Mouse (Mus musculus): ENCODE measurements around the gene Olfr51. TPM values are rescaled to one million over a fixed set of nuclear protein-coding genes. Genes with fewer than 3 reads are reported as not detected.

Olfr51 gene
- polyA plus RNA-seq, 1 experiment, result not detected

Other genes starting within 250 kb of the Olfr51 start
- 1.4 and 1.5 TPM in 2 replicates for gene Zfp354c, start 175.9 kb upstream of the Olfr51 start, polyA plus RNA-seq (2012; rRNA removed)
- 0.47 and 0.51 TPM in 2 replicates for gene Zfp879, start 162.0 kb upstream of the Olfr51 start, polyA plus RNA-seq (2012; rRNA removed)
- gene Grm6, start 152.9 kb upstream of the Olfr51 start, polyA plus RNA-seq (2012; rRNA removed), result 0.05 and 0.06 TPM in 2 replicates
- 0.69 and 1.0 TPM in 2 replicates for gene Zfp454, start 115.9 kb upstream of the Olfr51 start, polyA plus RNA-seq (2012; rRNA removed)
- gene Zfp2, start 87.4 kb upstream of the Olfr51 start, polyA plus RNA-seq (2012; rRNA removed), result 2.3 and 2.6 TPM in 2 replicates
- gene Zfp354b, start 72.0 kb upstream of the Olfr51 start, polyA plus RNA-seq (2012; rRNA removed), result 0.49 and 0.58 TPM in 2 replicates
- 0.16 and 0.22 TPM in 2 replicates for gene 4933414I15Rik, start 59.8 kb upstream of the Olfr51 start, polyA plus RNA-seq (2012; rRNA removed)
- not detected in 2 replicates for gene Prop1, start 49.8 kb upstream of the Olfr51 start, polyA plus RNA-seq (2012; rRNA removed)
- not detected in 2 replicates for gene Olfr1378, start 37.1 kb upstream of the Olfr51 start, polyA plus RNA-seq (2012; rRNA removed)
- gene Olfr1377, start 21.6 kb upstream of the Olfr51 start, polyA plus RNA-seq (2012; rRNA removed), result not detected in 2 replicates
- gene Olfr54, start 10.6 kb downstream of the Olfr51 start, polyA plus RNA-seq (2012; rRNA removed), result not detected in 2 replicates
- gene Olfr1375, start 44.5 kb downstream of the Olfr51 start, polyA plus RNA-seq (2012; rRNA removed), result not detected in 2 replicates
- 2.3 and 3.0 TPM in 2 replicates for gene Zfp354a, start 55.7 kb downstream of the Olfr51 start, polyA plus RNA-seq (2012; rRNA removed)
- gene Gm12569, start 216.9 kb downstream of the Olfr51 start, polyA plus RNA-seq (2012; rRNA removed), result 0.11 TPM in 1 of 2 replicates, not detected in the other